Mouse (Mus musculus): Measurements from ENCODE around the gene Sh3bp5l. TPM values are rescaled to one million over a fixed set of nuclear protein-coding genes. Genes with fewer than 3 reads are reported as not detected.

The Sh3bp5l gene
- polyA plus RNA-seq, 1 experiment from 2014 or later: 17.0 TPM

- 88% methylated on average over 5 of the region's 5 CpGs for WGBS (ENCODE audit: insufficient replicate concordance)
- Histone ChIP-seq H3K4me2 (ENCODE audit: low read depth, low read length) (no peak overlapping the region), H3K4me1 (ENCODE audit: control insufficient read depth, low read depth, low read length) (peaks cover 2% of the 10 kb centered on the region; the same call in 1 of the 2 replicates), H3K36me3 (ENCODE audit: control insufficient read depth, insufficient read depth) (peaks cover 34% of the 10 kb centered on the region), H3K27ac (ENCODE audit: low read length) (no peak overlapping the region), H3K4me3 (ENCODE audit: low read depth, low read length) (no peak overlapping the region), H3K9ac (ENCODE audit: low read depth, low read length) (no peak overlapping the region), H3K9me3 (replicated peaks; ENCODE audit: control insufficient read depth, low read length) (no peaks in the 10 kb centered on the region), H3K27me3 (ENCODE audit: control insufficient read depth, insufficient read depth, low read depth, low read length) (no peaks in the 10 kb centered on the region)
- no peak for ATAC-seq (ENCODE audit: low read depth)
Measured at GRCm38 (mm10) chr11:58315536-58316168, 14.9 kb upstream of the Sh3bp5l start.

GRCm38 (mm10) chr11:58316344-58316743, 14.2 kb upstream of the Sh3bp5l start:
- Histone ChIP-seq H3K27me3 (ENCODE audit: control insufficient read depth, insufficient read depth, low read depth, low read length) (no peaks in the 10 kb centered on the region), H3K36me3 (ENCODE audit: control insufficient read depth, insufficient read depth) (peaks cover 34% of the 10 kb centered on the region), H3K4me1 (ENCODE audit: control insufficient read depth, low read depth, low read length) (peaks cover 3% of the 10 kb centered on the region), H3K4me2 (ENCODE audit: low read depth, low read length) (no peak overlapping the region), H3K9me3 (replicated peaks; ENCODE audit: control insufficient read depth, low read length) (no peaks in the 10 kb centered on the region), H3K4me3 (ENCODE audit: low read depth, low read length) (no peak overlapping the region), H3K27ac (ENCODE audit: low read length) (no peak overlapping the region), H3K9ac (ENCODE audit: low read depth, low read length) (no peak overlapping the region)
- WGBS (ENCODE audit: insufficient replicate concordance): 86% methylated on average over 17 of the region's 17 CpGs
- no peak for ATAC-seq (ENCODE audit: low read depth)

GRCm38 (mm10) chr11:58316768-58317390, 13.6 kb upstream of the Sh3bp5l start:
- Histone ChIP-seq H3K9me3 (replicated peaks; ENCODE audit: control insufficient read depth, low read length) (no peaks in the 10 kb centered on the region), H3K27me3 (ENCODE audit: control insufficient read depth, insufficient read depth, low read depth, low read length) (no peaks in the 10 kb centered on the region), H3K4me1 (ENCODE audit: control insufficient read depth, low read depth, low read length) (peaks cover 9% of the 10 kb centered on the region), H3K4me2 (ENCODE audit: low read depth, low read length) (no peak overlapping the region), H3K4me3 (ENCODE audit: low read depth, low read length) (no peak overlapping the region), H3K36me3 (ENCODE audit: control insufficient read depth, insufficient read depth) (peaks cover 34% of the 10 kb centered on the region), H3K9ac (ENCODE audit: low read depth, low read length) (no peak overlapping the region), H3K27ac (ENCODE audit: low read length) (no peak overlapping the region)
- WGBS (ENCODE audit: insufficient replicate concordance): 85% methylated on average over 28 of the region's 28 CpGs
- ATAC-seq (ENCODE audit: low read depth): no peak

- Histone ChIP-seq H3K9ac (ENCODE audit: low read depth, low read length) (peak overlapping the region; percentile 97), H3K4me2 (ENCODE audit: low read depth, low read length) (peak overlapping the region; percentile 97), H3K27ac (ENCODE audit: low read length) (peak overlapping the region; percentile 100), H3K4me1 (ENCODE audit: control insufficient read depth, low read depth, low read length) (peaks cover 34% of the 10 kb centered on the region), H3K4me3 (ENCODE audit: low read depth, low read length) (peak overlapping the region; percentile 89), H3K27me3 (ENCODE audit: control insufficient read depth, insufficient read depth, low read depth, low read length) (no peaks in the 10 kb centered on the region), H3K36me3 (ENCODE audit: control insufficient read depth, insufficient read depth) (peaks cover 22% of the 10 kb centered on the region), H3K9me3 (replicated peaks; ENCODE audit: control insufficient read depth, low read length) (peaks cover 3% of the 10 kb centered on the region; the same call in 1 of the 2 replicates)
- peak; percentile 99 for ATAC-seq (ENCODE audit: low read depth)
- under 1% methylated on average over 63 of the region's 63 CpGs for WGBS (ENCODE audit: insufficient replicate concordance)
Measured at GRCm38 (mm10) chr11:58322824-58323569, 7.5 kb upstream of the Sh3bp5l start.

GRCm38 (mm10) chr11:58323570-58324340, 6.8 kb upstream of the Sh3bp5l start:
- Histone ChIP-seq H3K36me3 (ENCODE audit: control insufficient read depth, insufficient read depth) (peaks cover 19% of the 10 kb centered on the region), H3K9ac (ENCODE audit: low read depth, low read length) (peak overlapping the region; percentile 76), H3K27me3 (ENCODE audit: control insufficient read depth, insufficient read depth, low read depth, low read length) (no peaks in the 10 kb centered on the region), H3K4me1 (ENCODE audit: control insufficient read depth, low read depth, low read length) (peaks cover 39% of the 10 kb centered on the region), H3K4me3 (ENCODE audit: low read depth, low read length) (peak overlapping the region; percentile 89), H3K27ac (ENCODE audit: low read length) (peak overlapping the region; percentile 91), H3K9me3 (replicated peaks; ENCODE audit: control insufficient read depth, low read length) (peaks cover 3% of the 10 kb centered on the region; the same call in 1 of the 2 replicates), H3K4me2 (ENCODE audit: low read depth, low read length) (peak overlapping the region; percentile 97)
- ATAC-seq (ENCODE audit: low read depth): no peak
- WGBS (ENCODE audit: insufficient replicate concordance): 12% methylated on average over 24 of the region's 24 CpGs

- H3K9ac ChIP-seq (ENCODE audit: low read depth, low read length): peak overlapping the region; percentile 25; the same call in 1 of the 2 replicates
- H3K4me2 ChIP-seq (ENCODE audit: low read depth, low read length): peak overlapping the region; percentile 22
- H3K27ac ChIP-seq (ENCODE audit: low read length): peak overlapping the region; percentile 91
- peaks cover 11% of the 10 kb centered on the region for H3K36me3 ChIP-seq (ENCODE audit: control insufficient read depth, insufficient read depth)
- H3K4me3 ChIP-seq (ENCODE audit: low read depth, low read length): no peak overlapping the region
- no peaks in the 10 kb centered on the region for H3K27me3 ChIP-seq (ENCODE audit: control insufficient read depth, insufficient read depth, low read depth, low read length)
- no peak for ATAC-seq (ENCODE audit: low read depth)
- WGBS (ENCODE audit: insufficient replicate concordance): 35% methylated on average over 3 of the region's 3 CpGs
- H3K4me1 ChIP-seq (ENCODE audit: control insufficient read depth, low read depth, low read length): peaks cover 46% of the 10 kb centered on the region
- peaks cover 3% of the 10 kb centered on the region; the same call in 1 of the 2 replicates for H3K9me3 ChIP-seq (replicated peaks; ENCODE audit: control insufficient read depth, low read length)
Measured at GRCm38 (mm10) chr11:58324614-58325229, 5.8 kb upstream of the Sh3bp5l start.

GRCm38 (mm10) chr11:58326781-58327180, 3.7 kb upstream of the Sh3bp5l start:
- ATAC-seq (ENCODE audit: low read depth): no peak
- Histone ChIP-seq H3K4me2 (ENCODE audit: low read depth, low read length) (no peak overlapping the region), H3K4me1 (ENCODE audit: control insufficient read depth, low read depth, low read length) (peaks cover 45% of the 10 kb centered on the region), H3K9me3 (replicated peaks; ENCODE audit: control insufficient read depth, low read length) (peaks cover 3% of the 10 kb centered on the region; the same call in 1 of the 2 replicates), H3K9ac (ENCODE audit: low read depth, low read length) (no peak overlapping the region), H3K36me3 (ENCODE audit: control insufficient read depth, insufficient read depth) (peaks cover 10% of the 10 kb centered on the region), H3K27ac (ENCODE audit: low read length) (no peak overlapping the region), H3K4me3 (ENCODE audit: low read depth, low read length) (no peak overlapping the region), H3K27me3 (ENCODE audit: control insufficient read depth, insufficient read depth, low read depth, low read length) (no peaks in the 10 kb centered on the region)
- WGBS (ENCODE audit: insufficient replicate concordance): 89% methylated on average over 3 of the region's 3 CpGs

GRCm38 (mm10) chr11:58329906-58330275, 633 bp upstream of the Sh3bp5l start:
- H3K27ac ChIP-seq (ENCODE audit: low read length): peak overlapping the region; percentile 91
- peak; percentile 26 for ATAC-seq (ENCODE audit: low read depth)
- peaks cover 13% of the 10 kb centered on the region for H3K36me3 ChIP-seq (ENCODE audit: control insufficient read depth, insufficient read depth)
- peaks cover 3% of the 10 kb centered on the region; the same call in 1 of the 2 replicates for H3K9me3 ChIP-seq (replicated peaks; ENCODE audit: control insufficient read depth, low read length)
- H3K27me3 ChIP-seq (ENCODE audit: control insufficient read depth, insufficient read depth, low read depth, low read length): no peaks in the 10 kb centered on the region
- WGBS (ENCODE audit: insufficient replicate concordance): under 1% methylated on average over 21 of the region's 21 CpGs
- peak overlapping the region; percentile 93 for H3K4me3 ChIP-seq (ENCODE audit: low read depth, low read length)
- peak overlapping the region; percentile 91 for H3K9ac ChIP-seq (ENCODE audit: low read depth, low read length)
- peaks cover 41% of the 10 kb centered on the region for H3K4me1 ChIP-seq (ENCODE audit: control insufficient read depth, low read depth, low read length)
- H3K4me2 ChIP-seq (ENCODE audit: low read depth, low read length): peak overlapping the region; percentile 90

All from liver, embryonic 16.5 days (tissue).